Mouse (Mus musculus) 3T3-L1 (cell line): ENCODE results near the gene Tbxa2r.

Experiments
- DNase-seq: peaks from one replicate; pipeline ENCODE4 v3.0.0-alpha.2; 2015; ENCODE audit warnings: low read depth, low spot score

Tbxa2r gene

DNA sequence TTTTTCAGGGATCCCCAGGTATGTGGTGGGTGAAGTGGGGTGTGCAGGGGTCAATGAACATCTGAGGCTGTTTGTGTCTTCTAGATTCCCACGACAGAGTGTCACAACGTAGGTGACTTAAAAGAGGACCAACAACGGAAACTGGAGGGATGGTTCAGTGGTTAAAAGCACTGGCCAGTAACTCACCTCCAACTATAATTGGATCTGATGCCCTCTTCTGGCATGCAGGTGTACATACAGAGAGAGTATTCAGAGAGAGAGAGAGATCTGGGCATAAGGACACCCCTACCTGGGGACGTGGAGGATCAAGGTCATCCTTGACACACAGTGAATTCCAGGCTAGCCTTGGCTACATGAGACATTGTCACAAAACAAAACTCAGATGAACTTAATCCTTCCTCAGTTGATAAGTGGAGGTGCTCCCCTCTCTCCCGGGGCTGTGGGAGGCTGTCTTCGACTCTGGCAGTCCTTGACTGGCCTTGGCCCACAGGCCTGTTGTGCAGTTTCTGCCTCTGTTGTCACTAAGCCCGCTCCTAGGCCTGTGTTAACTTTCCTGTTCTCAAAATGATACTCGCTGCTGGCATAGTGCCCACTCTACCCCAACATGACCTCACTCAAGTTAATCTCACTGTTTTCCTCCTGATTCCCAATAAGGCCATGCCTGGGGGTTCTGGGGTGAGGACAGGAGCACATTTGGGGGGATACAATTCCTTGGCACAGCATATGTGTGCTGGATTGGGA lies 16.1 kb downstream of the Tbxa2r start:
- DNase-seq, result no peak

- DNase-seq, result no peak
Observed at GRCm38 (mm10) chr10:81345162-81345534, 16.6 kb downstream of the Tbxa2r start.

DNA sequence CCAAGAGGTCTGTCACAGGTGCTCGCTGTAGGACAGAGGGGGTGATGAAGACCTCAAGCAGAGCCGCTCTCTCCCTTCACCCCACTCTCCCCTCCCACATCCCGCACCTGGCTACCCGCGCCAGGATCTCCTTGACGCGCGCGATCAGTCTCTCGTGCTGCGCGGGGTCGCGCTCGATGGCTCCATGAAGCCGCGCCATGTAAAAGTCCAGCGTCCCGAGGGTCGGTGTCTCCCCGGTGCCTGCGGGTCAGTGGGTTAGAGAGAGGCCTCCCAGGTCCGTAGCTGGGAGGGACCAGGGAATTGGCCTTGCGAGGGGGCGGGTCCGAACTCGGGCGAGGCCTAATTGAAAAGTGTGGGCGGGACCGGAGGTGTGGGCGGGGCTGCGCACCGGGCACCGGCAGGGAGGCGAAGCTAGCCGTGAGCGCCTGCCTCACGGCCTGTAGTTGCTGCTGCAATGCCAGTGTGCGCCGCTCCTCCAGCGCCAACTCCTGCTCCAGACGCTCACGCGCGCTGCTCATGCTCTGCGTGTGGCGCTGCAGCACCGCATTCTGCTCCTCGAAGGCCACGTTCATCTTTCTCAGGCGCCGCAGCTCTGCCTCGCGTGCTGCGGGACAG lies 18.0 kb downstream of the Tbxa2r start:
- DNase-seq, result no peak

GRCm38 (mm10) chr10:81349146-81349545 lies 20.6 kb downstream of the Tbxa2r start:
- DNase-seq, result peak; percentile 86

DNA sequence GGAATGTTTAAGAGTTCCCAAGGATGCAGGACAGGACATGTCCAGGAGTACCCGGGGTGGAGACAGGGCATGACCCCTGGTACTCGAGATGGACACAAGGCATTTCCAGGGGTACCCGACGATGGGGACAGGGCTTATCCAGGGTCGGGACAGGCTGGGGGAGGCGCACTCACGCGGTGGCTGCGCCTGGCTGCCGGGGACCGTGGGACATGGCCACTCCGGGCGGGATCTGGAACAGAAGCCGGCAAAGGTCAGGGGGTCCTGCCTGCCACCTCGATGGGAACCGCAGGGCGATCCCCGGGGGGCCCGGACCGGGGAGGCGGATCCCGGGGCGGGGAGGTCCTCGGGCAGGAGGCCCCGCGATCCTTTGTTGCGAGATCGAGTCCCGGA lies 21.4 kb downstream of the Tbxa2r start:
- DNase-seq, result peak; percentile 28

DNA sequence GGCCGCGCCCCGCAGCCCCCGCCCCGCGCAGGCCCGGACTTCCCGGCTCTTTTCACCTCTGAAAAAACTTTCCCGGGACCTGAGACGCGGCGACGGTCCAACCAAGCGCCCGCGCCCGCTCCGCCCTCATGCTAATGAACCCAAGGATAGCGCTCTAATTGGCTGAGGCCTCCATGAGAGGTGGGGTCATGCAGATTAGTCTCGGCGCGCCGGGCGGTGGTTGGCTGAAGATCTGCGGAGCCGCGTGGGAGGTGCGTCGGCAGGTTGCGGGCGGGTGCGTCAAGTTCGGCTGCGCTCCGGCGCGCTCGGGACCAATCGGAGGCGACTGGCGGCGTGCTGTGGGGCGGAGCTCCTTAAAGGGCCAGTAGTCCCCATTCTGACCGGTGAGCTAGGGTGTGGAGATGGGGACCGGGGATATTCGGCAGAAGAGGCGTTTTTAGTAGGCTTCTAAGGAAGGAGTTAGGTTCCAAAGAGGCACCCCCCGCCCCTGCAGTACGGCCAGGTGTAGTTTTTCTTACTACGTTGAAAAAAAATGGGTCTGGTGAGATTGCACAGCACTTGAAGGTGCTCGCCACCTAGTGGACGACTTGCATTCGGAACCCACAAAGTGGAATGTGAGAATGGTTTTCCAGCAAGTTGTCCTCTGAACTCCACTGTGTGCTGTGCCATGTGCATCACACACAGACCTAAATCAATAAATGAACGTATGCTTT lies 22.0 kb downstream of the Tbxa2r start, which contains the start of gene Hmg20b:
TSS of gene Hmg20b (minus strand) at position 130 of the 713 bp plus-strand sequence.
- DNase-seq, result peak; percentile 98

- no peak for DNase-seq
Observed at GRCm38 (mm10) chr10:81351678-81352291, 23.3 kb downstream of the Tbxa2r start.

DNA sequence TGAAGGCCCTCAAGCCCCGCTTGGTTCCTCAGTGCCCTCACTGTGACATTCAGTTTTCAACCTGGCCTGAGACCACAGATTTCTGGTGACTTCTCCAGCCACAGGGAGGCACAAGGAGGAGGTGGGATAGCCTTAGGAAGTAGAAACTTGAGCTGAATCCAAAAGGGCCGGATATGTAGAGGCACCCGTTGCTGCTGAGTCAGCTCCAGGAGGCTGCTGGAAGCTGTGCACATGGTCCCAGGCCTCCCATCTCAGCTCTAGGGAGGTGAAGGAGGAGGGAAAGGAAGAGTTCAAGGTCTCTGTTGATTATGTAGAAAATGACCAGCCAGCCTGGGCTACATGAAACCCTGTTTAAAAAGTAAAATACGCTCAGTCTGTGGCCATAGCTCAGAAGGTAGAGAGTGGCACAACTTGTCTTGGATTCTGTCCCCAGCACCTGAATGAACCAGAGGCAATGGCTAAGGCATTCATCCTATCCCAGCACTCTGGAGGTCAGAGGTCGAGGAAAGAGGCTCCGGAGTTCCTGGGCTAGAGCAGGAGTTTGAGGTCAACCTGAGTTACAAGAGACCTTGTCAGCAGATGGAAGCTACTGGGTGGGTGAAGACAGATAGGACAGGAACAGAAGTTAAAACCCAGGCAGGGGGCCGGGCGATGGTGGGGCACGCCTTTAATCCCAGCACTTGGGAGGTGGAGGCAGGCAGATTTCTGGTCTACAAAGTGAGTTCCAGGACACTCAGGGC lies 26.4 kb downstream of the Tbxa2r start:
- DNase-seq, result peak; percentile 84

GRCm38 (mm10) chr10:81355533-81355932 lies 27.0 kb downstream of the Tbxa2r start:
- DNase-seq, result no peak

GRCm38 (mm10) chr10:81356352-81356990 lies 27.9 kb downstream of the Tbxa2r start:
- DNase-seq, result no peak

DNA sequence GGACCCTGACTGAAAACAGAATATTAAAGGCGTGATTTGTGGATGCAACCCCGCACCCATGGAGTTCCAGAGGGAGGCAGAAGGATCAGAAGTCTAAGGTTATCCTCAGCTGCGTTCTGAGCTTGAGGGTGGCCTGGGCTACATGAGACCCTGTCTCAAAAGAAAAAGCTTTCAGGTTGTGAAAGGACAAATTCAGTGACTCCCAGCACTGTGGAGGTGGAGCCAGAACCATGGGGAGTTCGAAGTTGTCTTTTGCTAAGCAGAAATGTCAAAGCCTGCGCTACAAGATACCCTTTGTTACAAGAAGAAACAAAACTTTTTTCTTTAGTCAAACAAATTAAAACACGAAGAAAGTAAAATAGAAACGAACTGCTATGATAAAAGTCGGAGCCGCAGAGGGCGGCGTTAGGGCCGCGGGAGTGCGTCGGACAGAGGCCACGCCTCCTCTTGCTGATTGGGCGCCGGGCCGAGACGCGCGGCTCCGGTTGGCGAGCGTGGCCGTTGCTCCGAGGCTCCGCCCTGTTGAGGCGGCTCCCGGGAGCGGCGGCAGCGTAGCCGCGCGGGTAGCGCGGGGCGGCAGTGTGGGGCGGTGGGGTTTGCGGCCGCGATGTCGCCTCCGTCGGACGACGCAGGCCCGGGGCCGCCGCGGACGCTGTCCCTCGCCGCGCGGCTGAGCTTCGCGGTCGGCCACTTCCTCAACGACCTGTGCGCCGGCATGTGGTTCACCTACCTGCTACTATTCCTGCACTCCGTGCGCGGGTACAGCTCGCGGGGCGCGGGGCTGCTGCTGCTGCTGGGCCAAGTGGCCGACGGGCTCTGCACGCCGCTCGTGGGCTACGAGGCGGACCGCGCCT lies 28.7 kb downstream of the Tbxa2r start, which contains the start of gene Mfsd12:
TSS of gene Mfsd12 (plus strand) at position 501 of the 854 bp plus-strand sequence.
- peak; percentile 77 for DNase-seq

- no peak for DNase-seq
Observed at GRCm38 (mm10) chr10:81358209-81358608, 29.7 kb downstream of the Tbxa2r start.

- DNase-seq, result peak; percentile 34
Observed at GRCm38 (mm10) chr10:81358841-81359240, 30.3 kb downstream of the Tbxa2r start.

GRCm38 (mm10) chr10:81360721-81361120 lies 32.2 kb downstream of the Tbxa2r start:
- no peak for DNase-seq

DNA sequence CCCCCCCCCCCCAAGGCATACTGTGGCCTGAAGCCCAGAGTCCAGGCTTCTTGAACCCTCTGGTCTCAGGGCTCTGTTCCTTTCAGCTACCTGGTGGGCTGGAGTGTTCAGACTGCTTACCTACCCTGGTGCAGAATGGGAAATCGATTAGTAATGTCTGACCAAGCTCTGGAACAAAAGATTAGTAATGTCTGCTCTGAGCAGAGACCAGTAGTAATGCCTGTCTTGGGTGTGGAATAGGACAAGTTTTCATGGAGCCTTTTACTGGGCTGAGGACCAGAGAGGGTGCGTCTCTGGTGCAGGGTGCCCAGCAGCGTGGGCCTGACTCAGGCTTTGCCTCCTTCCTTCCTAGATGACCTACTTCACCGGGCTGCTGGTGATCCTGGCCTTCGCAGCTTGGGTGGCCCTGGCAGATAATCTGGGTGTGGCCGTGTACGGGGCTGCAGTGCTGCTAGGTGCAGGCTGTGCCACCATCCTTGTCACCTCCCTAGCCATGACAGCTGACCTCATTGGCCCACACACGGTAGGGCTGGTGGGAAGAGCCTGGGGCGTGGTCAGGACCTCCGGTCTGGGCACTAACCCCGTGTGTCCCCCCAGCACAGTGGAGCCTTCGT lies 33.9 kb downstream of the Tbxa2r start:
- no peak for DNase-seq

DNA sequence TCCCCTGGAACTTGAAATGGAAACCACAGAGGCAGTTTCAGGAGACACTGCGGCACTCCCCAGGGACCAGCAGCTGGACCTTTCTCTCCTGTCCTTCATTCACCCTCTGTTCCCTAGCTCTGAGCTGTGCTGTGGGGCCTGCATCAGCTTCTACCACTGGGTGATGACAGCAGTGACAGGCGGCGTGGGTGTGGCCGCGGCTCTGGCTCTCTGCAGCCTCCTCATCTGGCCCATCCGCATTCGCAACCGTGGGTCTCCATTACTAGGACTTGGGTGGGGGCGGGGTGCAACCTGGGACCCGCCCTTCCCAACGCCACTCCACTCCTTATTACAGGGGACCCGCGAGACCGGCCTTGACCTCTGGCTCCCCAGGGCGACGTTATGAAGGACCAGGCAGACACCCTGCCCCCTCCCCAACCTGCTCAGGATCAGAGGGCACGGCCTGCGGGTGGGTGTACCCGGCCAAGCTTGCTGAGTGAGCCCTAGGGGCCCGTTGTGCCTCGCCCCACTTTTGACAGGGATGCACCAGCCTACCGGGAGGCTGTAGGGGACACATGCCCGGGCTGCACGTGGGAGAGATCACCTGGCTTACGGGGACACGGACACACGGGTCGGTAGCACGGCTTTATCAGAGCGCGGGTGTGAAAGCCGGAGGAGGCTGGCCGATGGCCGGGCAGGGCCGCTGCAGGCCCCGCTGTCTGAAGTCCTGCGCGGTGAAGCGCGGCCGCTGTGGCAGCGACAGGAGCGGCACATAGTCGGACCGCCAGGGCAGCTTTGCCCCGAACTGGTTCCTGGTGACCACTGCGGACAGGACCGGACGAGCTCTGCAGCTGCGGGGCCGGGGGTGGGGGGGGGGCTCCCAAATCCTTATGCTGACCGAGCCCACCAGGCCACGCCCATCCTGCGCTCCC lies 35.2 kb downstream of the Tbxa2r start:
- DNase-seq, result no peak

- no peak for DNase-seq
Observed at GRCm38 (mm10) chr10:81364666-81365065, 36.1 kb downstream of the Tbxa2r start.

- DNase-seq, result no peak
Observed at GRCm38 (mm10) chr10:81365073-81365472, 36.5 kb downstream of the Tbxa2r start.
